Mouse (Mus musculus): ENCODE results near the gene Tceal8. TPM values are rescaled to one million over a fixed set of nuclear protein-coding genes. Genes with fewer than 3 reads are reported as not detected.

Tceal8 gene
- total RNA-seq, 1 experiment from 2014 or later, result 83.7 TPM

DNA sequence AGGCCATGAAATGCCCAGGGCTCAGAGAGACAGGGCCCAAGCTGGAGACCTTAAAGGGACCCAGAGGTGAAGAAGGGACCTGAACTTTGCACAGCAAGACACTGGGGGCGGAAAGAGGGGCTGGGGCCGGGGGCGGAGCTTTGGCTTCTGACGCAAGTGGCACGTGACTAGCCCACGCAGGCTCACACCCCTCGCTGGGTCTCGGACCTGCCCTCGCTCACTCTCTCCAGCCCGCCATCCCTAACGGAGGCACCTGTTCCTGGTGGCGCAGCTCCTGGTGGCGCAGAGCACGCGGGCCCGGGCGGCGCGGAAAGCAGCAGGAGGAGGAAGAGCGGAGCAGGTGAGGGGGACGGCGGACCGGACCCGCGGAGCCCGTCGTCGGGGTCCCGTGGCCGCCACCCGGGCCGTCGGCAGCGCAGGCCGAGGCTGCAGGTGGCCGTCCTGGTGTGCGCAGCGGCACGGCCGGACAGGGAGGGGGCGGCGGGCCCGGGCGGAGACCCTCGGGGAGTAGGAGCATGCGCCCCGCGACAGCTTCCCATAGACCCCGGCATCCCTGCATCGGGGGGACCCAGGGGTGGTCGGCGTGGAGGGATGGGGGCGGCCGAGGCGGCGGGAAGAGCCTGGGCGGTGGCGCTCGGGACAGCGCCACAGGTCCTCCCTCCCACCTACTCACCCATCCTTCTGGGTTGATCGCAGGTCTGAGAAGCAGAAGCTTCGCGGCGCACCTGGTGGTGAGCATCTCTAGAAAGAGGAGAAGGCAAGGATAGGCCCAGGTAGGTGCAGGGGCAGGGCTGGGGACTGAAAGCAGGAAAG lies 33.1 kb downstream of the Tceal8 start, which contains the start of gene Bex4:
Bex4 (plus strand) TSS at position 170 of the 813 bp plus-strand sequence.
- peak; percentile 79 for ATAC-seq (replicated peaks; ENCODE audit: low read depth, poor library complexity, severe bottlenecking)

DNA sequence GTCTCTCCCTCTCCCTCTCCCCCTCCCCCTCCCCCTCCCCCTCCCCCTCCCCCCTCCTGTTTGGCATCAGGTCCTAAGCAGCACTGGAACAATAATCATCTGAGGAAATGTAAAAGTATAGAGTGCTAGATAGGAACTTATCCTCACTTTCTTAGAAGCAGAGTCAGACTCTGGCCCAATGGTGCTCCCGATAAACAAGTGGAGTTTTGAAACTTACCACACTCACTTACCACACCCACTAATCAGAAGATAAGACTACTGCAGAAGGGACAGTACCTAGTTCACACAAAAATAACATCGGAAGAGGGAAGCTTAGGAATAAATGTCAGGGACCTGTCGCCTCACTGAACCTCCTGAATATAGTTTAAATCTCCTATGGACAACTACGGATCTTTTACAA lies 36.6 kb downstream of the Tceal8 start:
- peak; percentile 54; the same call in 1 of the 2 replicates for ATAC-seq (replicated peaks; ENCODE audit: low read depth, poor library complexity, severe bottlenecking)

DNA sequence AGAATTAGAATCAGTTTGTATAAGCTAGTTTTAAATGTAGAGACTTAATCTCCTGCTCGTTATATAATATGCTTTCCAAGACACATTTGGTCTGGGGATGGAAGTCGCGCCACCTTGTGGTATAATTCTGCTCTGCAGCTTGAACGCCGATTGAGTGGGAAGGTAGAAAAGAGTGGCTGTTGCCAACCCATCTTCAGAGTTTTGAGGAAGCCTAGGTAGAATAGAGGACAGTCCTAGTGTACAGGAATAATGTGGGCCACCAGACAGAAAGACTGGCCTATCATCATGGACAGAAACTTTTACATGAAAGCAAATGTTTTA lies 44.4 kb downstream of the Tceal8 start:
- peak; percentile 89 for ATAC-seq (replicated peaks; ENCODE audit: low read depth, poor library complexity, severe bottlenecking)

DNA sequence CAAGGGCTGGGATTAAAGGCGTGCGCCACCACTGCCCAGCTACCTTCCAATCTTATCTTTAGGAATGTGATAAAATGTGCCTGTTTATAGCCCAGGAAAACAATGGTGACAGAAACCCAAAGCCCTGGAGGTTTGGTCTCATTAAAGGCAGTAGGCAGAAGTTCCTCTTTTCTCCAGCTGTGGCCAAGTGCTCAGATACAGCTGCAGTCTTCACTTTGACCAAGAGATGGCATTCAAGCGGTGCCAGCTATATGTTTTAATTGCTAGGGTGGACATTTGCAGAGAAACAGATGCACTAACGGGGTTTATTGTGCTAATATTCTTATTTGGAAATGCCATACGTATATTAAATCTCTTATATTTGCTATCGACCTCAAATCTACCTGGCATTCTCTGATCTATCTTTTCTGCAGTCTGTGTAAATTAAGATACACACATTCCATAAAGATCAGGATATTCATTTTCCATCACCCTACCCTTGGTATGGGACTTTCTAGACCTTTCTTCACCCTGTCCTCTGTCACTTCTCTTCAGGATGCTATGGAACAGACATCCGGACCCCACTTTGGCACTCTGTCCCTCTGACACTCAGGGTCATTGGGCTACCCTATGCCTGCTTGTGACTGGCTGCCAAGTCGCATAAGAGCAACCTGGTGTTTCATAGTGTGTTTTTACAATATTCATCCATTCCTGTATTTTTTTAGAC lies 45.0 kb downstream of the Tceal8 start:
- ATAC-seq (replicated peaks; ENCODE audit: low read depth, poor library complexity, severe bottlenecking), result peak; percentile 99

Other genes with a start within 250 kb of the Tceal8 start
- gene Arxes2, start 178.5 kb downstream of the Tceal8 start, total RNA-seq (2017), result 3.2 TPM in 1 of 2 replicates, not detected in the other
- 2.3 TPM in 1 of 2 replicates, not detected in the other for gene Arxes1, start 139.0 kb downstream of the Tceal8 start, total RNA-seq (2017)
- gene Bex2, start 104.1 kb downstream of the Tceal8 start, total RNA-seq (2017), result not detected in 2 replicates
- not detected in 2 replicates for gene Nxf3, start 87.1 kb downstream of the Tceal8 start, total RNA-seq (2017)
- gene Bex4, start 33.3 kb downstream of the Tceal8 start, total RNA-seq (2017), result 25.8 and 39.1 TPM in 2 replicates
- gene Tceal5, start 31.5 kb upstream of the Tceal8 start, total RNA-seq (2017), result 0.97 TPM in 1 of 2 replicates, not detected in the other
- not detected in 2 replicates for gene Tceal7, start 42.4 kb upstream of the Tceal8 start, total RNA-seq (2017)
- gene Bex1, start 43.2 kb upstream of the Tceal8 start, total RNA-seq (2017), result 10.5 and 12.3 TPM in 2 replicates
- 264 and 277 TPM in 2 replicates for gene Tceal9, start 72.7 kb upstream of the Tceal8 start, total RNA-seq (2017)
- gene Bex3, start 97.9 kb upstream of the Tceal8 start, total RNA-seq (2017), result 127 and 175 TPM in 2 replicates